Mouse (Mus musculus) kidney, postnatal 4 days (tissue): ENCODE measurements around the gene Olfr1259.
"Not testable (repeated sequence)": the region's sequence is repeated elsewhere in the genome, so short reads cannot be mapped to it uniquely, and the experiment has no call there.

Experiments
- DNase-seq, 2 experiments: peaks; one replicate each; pipeline ENCODE4 v3.0.0; 2021; ENCODE audit warnings: mixed read lengths in 2 of 2

The Olfr1259 gene

DNA sequence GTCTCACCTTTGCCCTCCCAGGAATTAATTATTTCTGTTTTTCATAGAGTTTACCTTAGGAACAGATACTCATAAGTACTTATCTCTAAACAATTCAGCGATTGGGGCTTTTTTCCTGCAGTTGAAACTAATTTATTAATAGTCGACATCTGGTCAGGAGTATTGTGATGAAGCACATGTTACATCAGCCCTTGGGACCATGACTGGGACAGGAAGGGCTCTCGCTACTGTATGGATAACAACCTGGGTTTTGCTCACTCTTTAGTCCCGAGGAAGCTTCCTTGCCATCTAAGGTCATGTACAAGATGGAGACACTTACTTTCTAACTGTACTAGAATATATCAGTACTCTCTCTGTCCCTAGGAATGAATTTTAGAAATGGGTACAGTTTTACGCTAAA lies at the start of gene Olfr1259:
TSS of gene Olfr1259 (minus strand) at position 101 of the 400 bp plus-strand sequence.
- no peak for DNase-seq

DNA sequence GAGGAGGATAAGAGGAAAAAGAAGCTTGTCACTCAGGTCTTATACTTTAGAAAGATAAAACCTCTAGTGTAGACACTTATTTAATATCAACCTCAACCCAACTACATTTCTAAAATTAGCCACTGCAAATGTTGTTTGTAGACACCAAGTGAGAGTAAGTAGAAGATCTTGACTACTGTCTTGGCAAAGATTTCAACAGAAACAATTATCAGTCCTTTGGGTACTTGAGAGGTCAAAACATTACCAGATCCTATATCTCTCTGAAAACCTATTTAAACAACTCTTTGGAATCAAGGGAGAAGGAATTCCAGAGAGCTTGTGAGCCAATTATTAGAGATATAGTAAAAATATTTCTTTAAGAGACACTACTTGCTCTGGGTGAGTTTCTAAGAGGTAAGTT lies 42.5 kb upstream of the Olfr1259 start, which contains the start of gene Olfr1261:
TSS of gene Olfr1261 (plus strand) at position 301 of the 400 bp plus-strand sequence.
- DNase-seq = no peak

DNA sequence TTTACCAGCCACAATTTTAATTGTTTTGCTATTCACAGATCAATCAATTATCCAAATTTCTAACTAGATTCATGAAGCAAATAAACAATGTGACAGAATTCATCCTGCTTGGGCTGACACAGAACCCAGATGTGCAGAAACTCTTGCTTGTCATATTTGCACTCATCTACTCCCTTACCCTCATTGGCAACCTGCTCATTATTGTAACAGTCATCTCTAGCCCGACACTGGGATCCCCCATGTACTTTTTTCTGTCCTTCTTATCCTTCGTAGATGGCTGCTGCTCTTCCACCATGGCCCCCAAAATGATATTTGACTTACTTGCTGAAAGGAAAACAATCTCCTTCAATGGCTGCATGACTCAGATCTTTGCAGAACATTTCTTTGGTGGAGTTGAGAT lies 29.2 kb upstream of the Olfr1259 start:
- no peak for DNase-seq

DNA sequence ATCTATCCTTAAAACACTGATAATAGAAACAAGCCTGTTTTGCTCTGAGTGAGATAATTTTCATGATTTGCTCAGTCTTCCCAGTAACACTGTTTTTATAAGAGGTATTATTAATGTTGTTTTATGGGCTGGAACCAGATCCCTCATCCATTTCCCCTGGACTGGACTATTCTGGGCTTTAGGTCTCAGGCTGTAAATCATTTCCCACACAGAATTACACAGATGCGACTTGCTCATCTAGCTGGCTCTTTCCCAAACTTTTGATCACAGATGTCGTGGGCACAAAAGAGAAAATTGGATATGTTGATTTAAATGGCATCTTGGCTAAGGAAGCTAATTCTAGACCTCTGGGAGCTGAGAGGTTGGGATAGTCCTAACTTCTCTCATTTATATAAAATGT lies 25.7 kb upstream of the Olfr1259 start, which contains the start of gene Olfr1260:
TSS of gene Olfr1260 (plus strand) at position 157 of the 400 bp plus-strand sequence.
- DNase-seq = no peak

DNA sequence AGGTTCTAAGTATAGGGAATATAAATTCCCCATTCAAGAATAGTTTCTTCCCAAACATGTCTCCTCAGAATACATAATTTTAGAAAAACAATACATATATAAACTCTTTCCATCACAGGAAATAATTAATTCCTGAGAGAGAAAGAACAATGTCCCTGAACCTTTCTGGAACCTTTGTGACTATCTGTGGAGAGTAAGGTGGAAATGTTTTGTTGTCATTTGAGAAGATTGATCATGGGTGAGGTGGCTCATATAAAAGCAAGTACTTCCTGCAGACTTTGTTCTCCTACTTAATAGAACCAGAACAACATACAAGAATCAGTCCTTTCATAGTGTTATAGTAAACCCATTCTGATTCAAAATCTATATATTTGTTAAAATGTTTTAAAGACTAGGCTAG lies 21.5 kb downstream of the Olfr1259 start, which contains the start of gene Olfr1258:
TSS of gene Olfr1258 (plus strand) at position 301 of the 400 bp plus-strand sequence.
- DNase-seq = no peak

DNA sequence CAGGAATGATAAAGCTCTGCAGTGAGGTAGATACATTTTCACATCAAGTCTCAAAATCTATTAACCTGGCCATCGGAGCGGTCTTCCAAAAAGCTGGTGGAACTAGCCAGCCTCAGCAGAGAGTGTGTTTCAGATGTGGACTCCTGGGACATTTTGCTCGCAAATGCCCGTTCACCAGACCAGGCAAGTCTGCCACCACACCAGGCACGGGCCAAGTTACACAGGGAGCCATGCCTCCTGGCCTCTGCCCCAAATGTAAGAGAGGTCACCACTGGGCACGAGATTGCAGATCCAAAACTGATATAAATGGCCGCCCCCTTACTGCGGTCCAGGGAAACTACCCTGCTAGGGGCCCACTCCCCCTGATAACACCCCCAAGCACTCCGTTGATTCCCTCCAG lies 35.8 kb downstream of the Olfr1259 start:
- not testable (repeated sequence) for DNase-seq
